Mouse (Mus musculus) forebrain, postnatal 0 days (tissue): ENCODE results near the gene Inha. TPM values are rescaled to one million over a fixed set of nuclear protein-coding genes. Genes with fewer than 3 reads are reported as not detected.

Experiments used
- ATAC-seq: fragments of 200-750 bp; cut with Nextera tagmentation; 2 replicates; pipeline ENCODE4 v1.8.0; 2017; ENCODE audit warnings: mild to moderate bottlenecking, moderate library complexity
- DNase-seq: peaks from one replicate; pipeline ENCODE4 v3.0.0-alpha.2; 2015
- H3K27ac ChIP-seq: fragments of 300-500 bp; sonication (generic); 2 replicates; pipeline ENCODE4 v1.5.1; 2014; ENCODE audit warnings: low read depth, mild to moderate bottlenecking, antibody characterized with exemption, low read length, moderate library complexity, mixed read lengths
- H3K27me3 ChIP-seq: fragments of 300-500 bp; sonication (generic); 2 replicates; pipeline ENCODE4 v1.6.1; 2014; ENCODE audit warnings: mild to moderate bottlenecking, low read length, mixed read lengths; ENCODE audit not compliant: insufficient read depth
- H3K36me3 ChIP-seq: fragments of 300-500 bp; sonication (generic); 2 replicates; pipeline ENCODE4 v1.6.1; 2014; ENCODE audit warnings: mild to moderate bottlenecking, moderate library complexity; ENCODE audit not compliant: insufficient read depth
- H3K4me1 ChIP-seq: fragments of 300-500 bp; sonication (generic); 2 replicates; pipeline ENCODE4 v1.6.1; 2014; ENCODE audit warnings: antibody characterized with exemption; ENCODE audit not compliant: insufficient read depth
- H3K4me2 ChIP-seq: fragments of 300-500 bp; sonication (generic); 2 replicates; pipeline ENCODE4 v1.6.1; 2014; ENCODE audit warnings: low read depth, mild to moderate bottlenecking, moderate library complexity
- H3K4me3 ChIP-seq: fragments of 300-500 bp; sonication (generic); 2 replicates; pipeline ENCODE4 v1.5.1; 2014; ENCODE audit warnings: low read depth, low read length, mixed read lengths
- H3K9ac ChIP-seq: fragments of 300-500 bp; sonication (generic); 2 replicates; pipeline ENCODE4 v1.6.1; 2014; ENCODE audit warnings: mild to moderate bottlenecking
- H3K9me3 ChIP-seq: fragments of 300-500 bp; sonication (generic); 2 replicates; pipeline ENCODE4 v1.6.1; 2016; ENCODE audit warnings: low read length
- CTCF ChIP-seq: sonication (generic); IDR thresholded peaks from 2 replicates; pipeline ENCODE4 v1.5.1; 2016; ENCODE audit warnings: antibody characterized with exemption, control low read depth, low read depth
- WGBS: fragments of 180-500 bp; shearing (Covaris S2); extraction: QIAGEN DNeasy Blood & Tissue Kit; methylation state at CpG from one replicate; pipeline ENCODE4 v1.1.7; 2014; 5-methylcytosine and 5-hydroxymethylcytosine counted together
- polyA plus RNA-seq: library from polyadenylated mRNA; unstranded; fragments of >200 nt; fragmentation: Nextera tagmentation; extraction: Ambion mirVana; gene quantifications from 2 replicates; pipeline ENCODE4 v1.2.1, GENCODE M21; 2015
- total RNA-seq: library from RNA; depleted of rRNA; stranded (reverse); fragments of >200 nt; gene quantifications from 2 replicates; pipeline ENCODE4 v1.2.3, GENCODE M21; 2014

Gene Inha
- total and polyA plus RNA-seq, 2 experiments from 2014 or later = 24.8 to 26.6 TPM

DNA sequence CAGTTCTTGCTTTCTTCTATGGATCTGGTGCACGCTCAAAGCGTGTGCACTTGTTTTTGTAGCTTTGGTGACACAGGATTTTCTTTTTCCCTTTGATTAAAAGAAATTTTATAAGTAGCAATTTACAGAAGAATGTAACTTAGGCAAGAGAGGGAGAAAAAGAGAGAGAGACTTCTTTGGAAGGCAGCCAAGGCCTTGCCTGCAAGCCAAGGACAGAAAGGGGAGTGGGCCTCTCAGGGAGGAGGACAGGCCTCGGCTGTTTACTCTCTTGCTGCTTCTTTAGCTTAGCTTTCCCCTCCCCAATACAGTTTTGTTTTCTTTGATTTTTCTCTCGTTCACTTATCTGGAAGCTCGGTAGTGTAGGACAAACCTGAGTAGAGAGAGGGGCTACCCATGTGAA, 12.7 kb downstream of the Inha start:
- Histone ChIP-seq H3K9me3 (no peaks in the 10 kb centered on the region), H3K27ac (no peak overlapping the region), H3K27me3 (no peaks in the 10 kb centered on the region), H3K4me2 (no peak overlapping the region), H3K36me3 (no peaks in the 10 kb centered on the region), H3K9ac (no peak overlapping the region), H3K4me1 (peaks cover 4% of the 10 kb centered on the region), H3K4me3 (no peak overlapping the region)
- DNase-seq (no peak), ATAC-seq (no peak)
- no peak for TF ChIP-seq CTCF
- WGBS = 45% methylated on average over 5 of the region's 5 CpGs

DNA sequence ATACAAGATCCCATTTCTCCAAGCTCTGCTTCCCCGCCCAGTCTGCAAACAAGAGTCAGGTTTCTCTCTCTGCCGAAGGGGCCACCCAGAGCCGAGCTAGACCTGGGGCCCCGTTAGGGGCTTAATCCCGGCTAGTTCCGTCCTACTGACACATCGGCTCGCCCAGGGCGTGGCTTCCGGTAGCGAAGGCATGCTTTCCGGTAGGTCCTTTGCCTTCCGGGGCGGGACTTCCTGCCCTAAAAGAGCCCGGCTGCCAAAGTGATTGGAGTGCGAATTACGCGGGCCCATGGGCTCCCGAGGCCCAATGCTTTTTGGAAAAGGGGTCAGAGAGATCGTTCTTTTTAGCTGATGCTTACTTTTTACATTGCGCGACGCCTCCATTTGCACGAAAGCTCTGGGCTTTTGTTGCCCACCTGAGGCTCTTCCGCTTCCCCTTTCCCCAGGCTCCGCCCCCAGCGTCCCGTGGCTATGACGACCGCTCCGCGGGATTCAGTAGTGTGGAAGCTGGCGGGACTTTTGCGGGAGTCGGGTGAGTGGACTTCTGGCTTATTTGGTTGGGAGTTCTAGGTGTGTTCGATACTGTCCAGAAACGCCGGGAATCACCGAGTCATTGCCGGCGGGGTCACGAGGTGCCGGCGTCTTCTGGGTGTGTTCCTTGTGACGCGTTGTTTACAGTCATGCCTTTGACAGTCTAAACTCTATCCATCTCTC, 14.6 kb downstream of the Inha start, which contains the start of gene Stk11ip:
Stk11ip (plus strand) TSS at position 209 of the 711 bp plus-strand sequence.
- ATAC-seq (peak; percentile 99), DNase-seq (peak; percentile 95)
- 1% methylated on average over 46 of the region's 46 CpGs for WGBS
- no peak for TF ChIP-seq CTCF
- peak within 1 kb of the TSS; percentile 56 for H3K4me2 ChIP-seq
- peak within 1 kb of the TSS; percentile 57 for H3K4me3 ChIP-seq
- H3K9ac ChIP-seq = peak within 1 kb of the TSS; percentile 53
- H3K36me3 ChIP-seq = peaks cover 11% of the 10 kb centered on the region
- H3K27ac ChIP-seq = peak within 1 kb of the TSS; percentile 80
- no peaks in the 10 kb centered on the region for H3K9me3 ChIP-seq
- peaks cover 4% of the 10 kb centered on the region for H3K4me1 ChIP-seq
- no peaks in the 10 kb centered on the region for H3K27me3 ChIP-seq

DNA sequence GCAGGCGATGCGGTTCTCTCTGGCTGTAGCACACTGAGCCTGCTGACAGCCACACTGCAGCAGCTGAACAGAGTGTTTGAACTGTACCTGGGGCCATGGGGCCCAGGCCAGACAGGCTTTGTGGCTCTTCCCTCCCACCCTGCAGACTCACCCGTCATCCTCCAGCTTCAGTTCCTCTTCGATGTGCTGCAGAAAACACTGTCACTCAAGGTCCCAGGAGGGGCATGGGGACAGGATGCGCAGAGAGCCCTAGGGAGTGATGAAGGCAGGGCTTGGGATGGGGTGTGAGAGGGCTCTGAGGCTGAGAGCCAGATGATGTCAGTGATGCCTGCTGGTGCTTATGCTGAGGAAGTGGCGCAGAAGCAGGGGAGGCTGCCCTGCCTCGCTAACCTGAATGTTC, 17.8 kb downstream of the Inha start:
- TF ChIP-seq CTCF = no peak
- ATAC-seq = no peak
- H3K9ac ChIP-seq = no peak overlapping the region

DNA sequence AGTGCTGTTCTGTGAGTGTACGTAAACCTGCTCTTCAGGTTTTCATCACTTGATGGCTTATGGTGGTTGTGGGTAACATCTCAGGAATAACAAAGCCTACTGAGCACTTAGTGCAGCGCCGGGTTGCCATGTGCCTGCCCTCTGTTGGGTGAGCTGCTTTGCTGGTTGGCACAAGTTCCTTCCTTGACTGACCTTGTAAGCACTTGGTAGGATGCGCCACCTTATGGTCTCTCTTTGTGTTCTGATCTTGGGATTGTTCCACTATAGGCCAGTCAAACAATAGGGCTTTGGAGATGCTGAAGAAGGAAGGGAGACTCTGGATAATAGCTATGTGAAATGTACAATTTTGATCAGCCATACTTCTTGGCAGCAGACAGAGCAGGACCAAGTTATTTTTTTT, 23.7 kb downstream of the Inha start:
- no peaks in the 10 kb centered on the region for H3K27me3 ChIP-seq
- 77% methylated on average over 4 of the region's 4 CpGs for WGBS
- no peak overlapping the region for H3K4me2 ChIP-seq
- peaks cover 67% of the 10 kb centered on the region for H3K36me3 ChIP-seq
- no peak overlapping the region for H3K4me3 ChIP-seq
- H3K9me3 ChIP-seq = no peaks in the 10 kb centered on the region
- no peak overlapping the region for H3K9ac ChIP-seq
- ATAC-seq (no peak), DNase-seq (no peak)
- no peak for TF ChIP-seq CTCF
- H3K4me1 ChIP-seq = no peaks in the 10 kb centered on the region
- H3K27ac ChIP-seq = no peak overlapping the region

More for the DNA sequence above, 17.8 kb downstream of the Inha start:
- Histone ChIP-seq H3K9me3 (no peaks in the 10 kb centered on the region), H3K27me3 (no peaks in the 10 kb centered on the region), H3K4me1 (peaks cover 4% of the 10 kb centered on the region), H3K4me2 (no peak overlapping the region), H3K4me3 (no peak overlapping the region), H3K27ac (no peak overlapping the region), H3K36me3 (peaks cover 41% of the 10 kb centered on the region)
- DNase-seq = no peak
- 90% methylated on average over 7 of the region's 7 CpGs for WGBS

DNA sequence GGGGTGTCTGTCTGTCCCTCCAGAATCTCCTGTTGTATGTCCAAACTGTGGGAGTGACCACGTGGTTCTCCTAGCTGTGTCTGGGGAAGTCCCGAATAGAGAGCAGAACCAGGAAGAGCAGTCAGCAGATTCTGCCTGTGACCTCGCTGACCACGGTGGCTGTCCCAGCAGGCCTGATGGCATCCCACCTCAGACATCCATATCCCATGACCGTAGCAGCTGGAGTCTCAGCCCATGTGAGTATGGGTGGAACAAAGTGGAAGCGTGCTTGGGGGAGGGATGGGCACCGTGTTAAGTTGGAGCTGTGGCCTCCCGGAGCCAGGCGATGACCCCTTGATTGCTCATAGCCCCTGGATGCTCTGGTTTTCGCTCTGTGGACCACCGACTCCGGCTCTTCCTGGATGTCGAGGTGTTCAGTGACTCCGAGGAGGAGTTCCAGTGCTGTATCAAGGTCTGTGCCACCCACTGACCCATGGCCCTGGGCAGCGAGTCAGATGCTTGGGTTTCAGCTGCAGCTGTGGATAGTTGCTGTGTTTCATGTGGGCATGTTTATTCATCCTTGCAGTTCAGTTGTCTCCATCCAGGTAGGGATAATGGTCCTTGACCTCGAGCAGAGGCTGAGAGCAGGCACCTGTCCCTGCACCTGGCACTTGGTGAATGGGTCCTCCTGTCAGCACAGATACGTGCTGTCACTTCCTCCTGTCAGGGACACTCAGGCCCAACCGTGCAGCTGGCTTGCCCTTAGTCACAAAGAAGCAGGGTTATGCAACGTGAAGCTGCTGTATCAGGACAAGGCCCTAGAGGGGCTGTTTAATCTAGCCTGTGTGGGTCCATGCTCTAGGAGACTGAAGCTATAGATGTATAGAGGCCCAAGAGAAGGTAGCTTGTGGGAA, 25.6 kb downstream of the Inha start:
- Histone ChIP-seq H3K9ac (no peak overlapping the region), H3K27me3 (no peaks in the 10 kb centered on the region), H3K36me3 (peaks cover 61% of the 10 kb centered on the region), H3K4me1 (no peaks in the 10 kb centered on the region), H3K4me3 (no peak overlapping the region), H3K4me2 (no peak overlapping the region), H3K27ac (no peak overlapping the region), H3K9me3 (no peaks in the 10 kb centered on the region)
- TF ChIP-seq CTCF = no peak
- WGBS = 94% methylated on average over 19 of the region's 19 CpGs
- DNase-seq (no peak), ATAC-seq (no peak)

DNA sequence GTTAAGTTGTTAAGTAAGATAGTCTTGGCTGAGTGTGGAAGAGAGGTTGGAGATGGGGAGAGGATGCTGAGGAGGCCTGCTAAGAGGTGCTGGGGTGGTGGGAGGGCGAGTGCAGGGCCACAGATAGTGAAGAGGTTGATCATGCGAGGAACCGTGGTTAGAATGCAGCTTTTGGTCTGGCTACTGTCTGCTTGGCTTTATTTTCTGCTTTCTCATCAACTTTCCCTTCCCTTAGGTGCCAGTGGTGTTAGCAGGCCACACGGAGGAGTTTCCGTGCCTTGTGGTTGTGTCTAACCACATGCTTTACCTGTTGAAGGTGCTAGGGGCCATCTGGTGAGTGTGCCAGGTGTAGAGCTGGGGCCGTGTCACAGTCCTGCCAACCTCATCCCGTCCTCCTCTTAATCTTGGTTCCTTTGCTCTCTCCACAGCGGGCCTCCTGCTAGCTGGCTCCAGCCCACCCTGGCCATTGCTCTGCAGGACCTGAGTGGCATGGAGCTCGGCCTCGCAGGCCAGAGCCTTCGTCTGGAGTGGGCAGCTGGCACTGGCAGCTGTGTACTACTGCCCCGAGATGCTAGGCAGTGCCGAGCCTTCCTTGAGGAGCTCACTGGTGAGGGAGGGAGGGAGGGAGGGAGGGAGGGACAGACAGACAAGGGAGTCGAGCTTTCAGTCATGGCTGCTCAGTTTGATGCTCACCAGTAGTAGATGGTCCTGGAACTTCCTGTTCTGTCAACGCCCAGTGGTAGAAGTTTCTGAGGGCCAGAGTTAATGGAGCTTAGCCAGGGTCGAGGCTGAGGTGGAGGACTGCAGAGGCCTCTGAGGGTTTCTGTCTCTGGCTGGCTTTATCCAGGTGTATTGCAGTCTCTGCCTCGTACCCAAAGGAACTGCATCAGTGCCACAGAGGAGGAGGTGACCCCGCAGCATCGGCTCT, 26.7 kb downstream of the Inha start:
- ATAC-seq = no peak
- no peak for TF ChIP-seq CTCF

More for the DNA sequence above, 26.7 kb downstream of the Inha start:
- Histone ChIP-seq H3K27me3 (no peaks in the 10 kb centered on the region), H3K27ac (no peak overlapping the region), H3K9ac (no peak overlapping the region), H3K9me3 (no peaks in the 10 kb centered on the region), H3K4me3 (no peak overlapping the region), H3K36me3 (peaks cover 52% of the 10 kb centered on the region), H3K4me1 (no peaks in the 10 kb centered on the region), H3K4me2 (no peak overlapping the region)
- DNase-seq = no peak
- WGBS = 90% methylated on average over 19 of the region's 19 CpGs
